Mouse (Mus musculus): Measurements from ENCODE around the gene Ccr1. TPM values are rescaled to one million over a fixed set of nuclear protein-coding genes. Genes with fewer than 3 reads are reported as not detected.
"Not testable (repeated sequence)": the region's sequence is repeated elsewhere in the genome, so short reads cannot be mapped to it uniquely, and the experiment has no call there.

The Ccr1 gene
- polyA plus RNA-seq, 1 experiment from 2014 or later = 1.0 TPM

- ATAC-seq (no peak), DNase-seq (ENCODE audit: low spot score) (no peak)
- no peaks in the 10 kb centered on the region for H3K36me3 ChIP-seq (ENCODE audit: control insufficient read depth, insufficient read depth, low read length)
- no peaks in the 10 kb centered on the region for H3K27me3 ChIP-seq (replicated peaks; ENCODE audit: control insufficient read depth, insufficient read depth, low read length)
- no peak overlapping the region for H3K4me2 ChIP-seq (ENCODE audit: low read length)
- no peaks in the 10 kb centered on the region for H3K4me1 ChIP-seq (ENCODE audit: control insufficient read depth, insufficient read depth, low read length)
- H3K4me3 ChIP-seq (ENCODE audit: low read depth, low read length) = no peak overlapping the region
- no peak overlapping the region for H3K27ac ChIP-seq (ENCODE audit: low read depth, low read length)
- WGBS = 76% methylated on average over 2 of the region's 2 CpGs
- no peaks in the 10 kb centered on the region for H3K9me3 ChIP-seq (replicated peaks; ENCODE audit: control insufficient read depth, low read length)
- H3K9ac ChIP-seq (ENCODE audit: low read length) = no peak overlapping the region
These were observed 17.7 kb upstream of the Ccr1 start for GRCm38 (mm10) chr9:123986217-123986616.

GRCm38 (mm10) chr9:123984943-123985342 is 16.5 kb upstream of the Ccr1 start:
- Histone ChIP-seq H3K4me1 (ENCODE audit: control insufficient read depth, insufficient read depth, low read length) (no peaks in the 10 kb centered on the region), H3K4me3 (ENCODE audit: low read depth, low read length) (no peak overlapping the region), H3K27me3 (replicated peaks; ENCODE audit: control insufficient read depth, insufficient read depth, low read length) (no peaks in the 10 kb centered on the region), H3K27ac (ENCODE audit: low read depth, low read length) (no peak overlapping the region), H3K36me3 (ENCODE audit: control insufficient read depth, insufficient read depth, low read length) (no peaks in the 10 kb centered on the region), H3K9me3 (replicated peaks; ENCODE audit: control insufficient read depth, low read length) (no peaks in the 10 kb centered on the region), H3K4me2 (ENCODE audit: low read length) (no peak overlapping the region), H3K9ac (ENCODE audit: low read length) (no peak overlapping the region)
- DNase-seq (ENCODE audit: low spot score) (no peak), ATAC-seq (no peak)

GRCm38 (mm10) chr9:123982720-123983119 is 14.2 kb upstream of the Ccr1 start:
- Histone ChIP-seq H3K4me2 (ENCODE audit: low read length) (no peak overlapping the region), H3K27me3 (replicated peaks; ENCODE audit: control insufficient read depth, insufficient read depth, low read length) (no peaks in the 10 kb centered on the region), H3K36me3 (ENCODE audit: control insufficient read depth, insufficient read depth, low read length) (no peaks in the 10 kb centered on the region), H3K9me3 (replicated peaks; ENCODE audit: control insufficient read depth, low read length) (no peaks in the 10 kb centered on the region), H3K4me3 (ENCODE audit: low read depth, low read length) (no peak overlapping the region), H3K4me1 (ENCODE audit: control insufficient read depth, insufficient read depth, low read length) (no peaks in the 10 kb centered on the region), H3K27ac (ENCODE audit: low read depth, low read length) (no peak overlapping the region), H3K9ac (ENCODE audit: low read length) (no peak overlapping the region)
- DNase-seq (ENCODE audit: low spot score) = no peak
- ATAC-seq = no peak
- WGBS = 96% methylated on average over 1 of the region's 1 CpGs

GRCm38 (mm10) chr9:123981909-123982308 is 13.4 kb upstream of the Ccr1 start:
- Histone ChIP-seq H3K4me1 (ENCODE audit: control insufficient read depth, insufficient read depth, low read length) (no peaks in the 10 kb centered on the region), H3K27me3 (replicated peaks; ENCODE audit: control insufficient read depth, insufficient read depth, low read length) (no peaks in the 10 kb centered on the region), H3K36me3 (ENCODE audit: control insufficient read depth, insufficient read depth, low read length) (no peaks in the 10 kb centered on the region), H3K9ac (ENCODE audit: low read length) (no peak overlapping the region), H3K27ac (ENCODE audit: low read depth, low read length) (no peak overlapping the region), H3K9me3 (replicated peaks; ENCODE audit: control insufficient read depth, low read length) (no peaks in the 10 kb centered on the region), H3K4me2 (ENCODE audit: low read length) (no peak overlapping the region), H3K4me3 (ENCODE audit: low read depth, low read length) (no peak overlapping the region)
- ATAC-seq (no peak), DNase-seq (ENCODE audit: low spot score) (no peak)
- whole genome bisulfite sequencing = 73% methylated on average over 4 of the region's 4 CpGs

- H3K36me3 ChIP-seq (ENCODE audit: control insufficient read depth, insufficient read depth, low read length); H3K27ac ChIP-seq (ENCODE audit: low read depth, low read length); H3K4me3 ChIP-seq (ENCODE audit: low read depth, low read length); H3K27me3 ChIP-seq (replicated peaks; ENCODE audit: control insufficient read depth, insufficient read depth, low read length); H3K9ac ChIP-seq (ENCODE audit: low read length); H3K9me3 ChIP-seq (replicated peaks; ENCODE audit: control insufficient read depth, low read length); H3K4me2 ChIP-seq (ENCODE audit: low read length); H3K4me1 ChIP-seq (ENCODE audit: control insufficient read depth, insufficient read depth, low read length); ATAC-seq; DNase-seq (ENCODE audit: low spot score): not testable (repeated sequence)
- no CpG with 5 or more reads among the region's 3 CpGs for WGBS
These were observed 12.5 kb upstream of the Ccr1 start for GRCm38 (mm10) chr9:123980858-123981475.

GRCm38 (mm10) chr9:123978308-123978707 is 9.8 kb upstream of the Ccr1 start, which contains the start of gene Ccr1l1:
Gene Ccr1l1 (minus strand): TSS chr9:123978408.
- Histone ChIP-seq H3K4me2 (ENCODE audit: low read length) (no peak within 1 kb of the TSS), H3K9me3 (replicated peaks; ENCODE audit: control insufficient read depth, low read length) (no peaks in the 10 kb centered on the region), H3K9ac (ENCODE audit: low read length) (no peak within 1 kb of the TSS), H3K4me1 (ENCODE audit: control insufficient read depth, insufficient read depth, low read length) (no peaks in the 10 kb centered on the region), H3K4me3 (ENCODE audit: low read depth, low read length) (no peak within 1 kb of the TSS), H3K27me3 (replicated peaks; ENCODE audit: control insufficient read depth, insufficient read depth, low read length) (no peaks in the 10 kb centered on the region), H3K27ac (ENCODE audit: low read depth, low read length) (no peak within 1 kb of the TSS), H3K36me3 (ENCODE audit: control insufficient read depth, insufficient read depth, low read length) (no peaks in the 10 kb centered on the region)
- DNase-seq (ENCODE audit: low spot score) (no peak), ATAC-seq (no peak)
- 61% methylated on average over 1 of the region's 1 CpGs for WGBS

- 83% methylated on average over 9 of the region's 9 CpGs for WGBS
- Histone ChIP-seq H3K4me3 (ENCODE audit: low read depth, low read length) (no peak overlapping the region), H3K27ac (ENCODE audit: low read depth, low read length) (no peak overlapping the region), H3K4me1 (ENCODE audit: control insufficient read depth, insufficient read depth, low read length) (no peaks in the 10 kb centered on the region), H3K9ac (ENCODE audit: low read length) (no peak overlapping the region), H3K36me3 (ENCODE audit: control insufficient read depth, insufficient read depth, low read length) (no peaks in the 10 kb centered on the region), H3K9me3 (replicated peaks; ENCODE audit: control insufficient read depth, low read length) (no peaks in the 10 kb centered on the region), H3K27me3 (replicated peaks; ENCODE audit: control insufficient read depth, insufficient read depth, low read length) (no peaks in the 10 kb centered on the region), H3K4me2 (ENCODE audit: low read length) (no peak overlapping the region)
- no peak for DNase-seq (ENCODE audit: low spot score)
- ATAC-seq = no peak
These were observed 8.6 kb upstream of the Ccr1 start for GRCm38 (mm10) chr9:123976876-123977663.

- no peaks in the 10 kb centered on the region for H3K36me3 ChIP-seq (ENCODE audit: control insufficient read depth, insufficient read depth, low read length)
- no peaks in the 10 kb centered on the region for H3K4me1 ChIP-seq (ENCODE audit: control insufficient read depth, insufficient read depth, low read length)
- H3K4me2 ChIP-seq (ENCODE audit: low read length) = no peak overlapping the region
- DNase-seq (ENCODE audit: low spot score) = no peak
- no peak overlapping the region for H3K9ac ChIP-seq (ENCODE audit: low read length)
- 77% methylated on average over 2 of the region's 2 CpGs for WGBS
- H3K4me3 ChIP-seq (ENCODE audit: low read depth, low read length) = no peak overlapping the region
- no peak overlapping the region for H3K27ac ChIP-seq (ENCODE audit: low read depth, low read length)
- no peaks in the 10 kb centered on the region for H3K9me3 ChIP-seq (replicated peaks; ENCODE audit: control insufficient read depth, low read length)
- no peak for ATAC-seq
- no peaks in the 10 kb centered on the region for H3K27me3 ChIP-seq (replicated peaks; ENCODE audit: control insufficient read depth, insufficient read depth, low read length)
These were observed 7.1 kb upstream of the Ccr1 start for GRCm38 (mm10) chr9:123975630-123976029.

- WGBS = 90% methylated on average over 1 of the region's 4 CpGs
- not testable (repeated sequence) for H3K4me3 ChIP-seq (ENCODE audit: low read depth, low read length); H3K4me1 ChIP-seq (ENCODE audit: control insufficient read depth, insufficient read depth, low read length); H3K9ac ChIP-seq (ENCODE audit: low read length); H3K9me3 ChIP-seq (replicated peaks; ENCODE audit: control insufficient read depth, low read length); H3K36me3 ChIP-seq (ENCODE audit: control insufficient read depth, insufficient read depth, low read length); ATAC-seq; H3K27ac ChIP-seq (ENCODE audit: low read depth, low read length); H3K4me2 ChIP-seq (ENCODE audit: low read length); DNase-seq (ENCODE audit: low spot score); H3K27me3 ChIP-seq (replicated peaks; ENCODE audit: control insufficient read depth, insufficient read depth, low read length)
These were observed 1.5 kb downstream of the Ccr1 start for GRCm38 (mm10) chr9:123966858-123967495.
